Mouse (Mus musculus): Measurements from ENCODE around the gene Ghr. TPM values are rescaled to one million over a fixed set of nuclear protein-coding genes. Genes with fewer than 3 reads are reported as not detected.

Gene Ghr
- polyA plus RNA-seq, 1 experiment from 2014 or later, result 7.6 TPM

GRCm38 (mm10) chr15:3429001-3429400 is 154.3 kb downstream of the Ghr start:
- H3K4me3 ChIP-seq (ENCODE audit: low read depth, low read length), result no peak overlapping the region
- no peaks in the 10 kb centered on the region for H3K9me3 ChIP-seq (replicated peaks; ENCODE audit: control insufficient read depth, low read length, poor library complexity, severe bottlenecking)
- 89% methylated on average over 5 of the region's 5 CpGs for WGBS
- no peak for ATAC-seq
- no peak overlapping the region for H3K9ac ChIP-seq (ENCODE audit: low read depth, low read length)
- no peak overlapping the region for H3K27ac ChIP-seq (ENCODE audit: low read length)
- no peaks in the 10 kb centered on the region for H3K4me1 ChIP-seq (ENCODE audit: control insufficient read depth, insufficient read depth, low read length)
- H3K4me2 ChIP-seq (ENCODE audit: low read length), result no peak overlapping the region
- H3K36me3 ChIP-seq (ENCODE audit: control insufficient read depth, insufficient read depth, low read length), result no peaks in the 10 kb centered on the region
- no peaks in the 10 kb centered on the region for H3K27me3 ChIP-seq (ENCODE audit: control insufficient read depth, insufficient read depth, low read depth, low read length)

GRCm38 (mm10) chr15:3426401-3426800 is 156.9 kb downstream of the Ghr start:
- WGBS, result 68% methylated on average over 4 of the region's 4 CpGs
- H3K27ac ChIP-seq (ENCODE audit: low read length), result no peak overlapping the region
- no peaks in the 10 kb centered on the region for H3K9me3 ChIP-seq (replicated peaks; ENCODE audit: control insufficient read depth, low read length, poor library complexity, severe bottlenecking)
- peaks cover 6% of the 10 kb centered on the region; the same call in 1 of the 2 replicates for H3K4me1 ChIP-seq (ENCODE audit: control insufficient read depth, insufficient read depth, low read length)
- no peak overlapping the region for H3K4me3 ChIP-seq (ENCODE audit: low read depth, low read length)
- ATAC-seq, result no peak
- no peaks in the 10 kb centered on the region for H3K27me3 ChIP-seq (ENCODE audit: control insufficient read depth, insufficient read depth, low read depth, low read length)
- H3K4me2 ChIP-seq (ENCODE audit: low read length), result no peak overlapping the region
- no peak overlapping the region for H3K9ac ChIP-seq (ENCODE audit: low read depth, low read length)
- H3K36me3 ChIP-seq (ENCODE audit: control insufficient read depth, insufficient read depth, low read length), result no peaks in the 10 kb centered on the region

- Histone ChIP-seq H3K36me3 (ENCODE audit: control insufficient read depth, insufficient read depth, low read length) (no peaks in the 10 kb centered on the region), H3K27ac (ENCODE audit: low read length) (no peak overlapping the region), H3K4me1 (ENCODE audit: control insufficient read depth, insufficient read depth, low read length) (peaks cover 6% of the 10 kb centered on the region; the same call in 1 of the 2 replicates), H3K9me3 (replicated peaks; ENCODE audit: control insufficient read depth, low read length, poor library complexity, severe bottlenecking) (no peaks in the 10 kb centered on the region), H3K4me2 (ENCODE audit: low read length) (no peak overlapping the region), H3K4me3 (ENCODE audit: low read depth, low read length) (no peak overlapping the region), H3K27me3 (ENCODE audit: control insufficient read depth, insufficient read depth, low read depth, low read length) (no peaks in the 10 kb centered on the region), H3K9ac (ENCODE audit: low read depth, low read length) (no peak overlapping the region)
- 42% methylated on average over 4 of the region's 4 CpGs for WGBS
- ATAC-seq, result 0 out of 2 replicates have a peak, but pooled peaks have one; percentile 25
These were observed 160.1 kb downstream of the Ghr start for GRCm38 (mm10) chr15:3423177-3423576.

- H3K4me2 ChIP-seq (ENCODE audit: low read length), result no peak overlapping the region
- H3K9ac ChIP-seq (ENCODE audit: low read depth, low read length), result no peak overlapping the region
- no peak overlapping the region for H3K4me3 ChIP-seq (ENCODE audit: low read depth, low read length)
- no peak overlapping the region for H3K27ac ChIP-seq (ENCODE audit: low read length)
- H3K4me1 ChIP-seq (ENCODE audit: control insufficient read depth, insufficient read depth, low read length), result no peaks in the 10 kb centered on the region
- H3K9me3 ChIP-seq (replicated peaks; ENCODE audit: control insufficient read depth, low read length, poor library complexity, severe bottlenecking), result no peaks in the 10 kb centered on the region
- H3K27me3 ChIP-seq (ENCODE audit: control insufficient read depth, insufficient read depth, low read depth, low read length), result no peaks in the 10 kb centered on the region
- ATAC-seq, result no peak
- 82% methylated on average over 3 of the region's 3 CpGs for whole genome bisulfite sequencing
- H3K36me3 ChIP-seq (ENCODE audit: control insufficient read depth, insufficient read depth, low read length), result no peaks in the 10 kb centered on the region
These were observed 165.6 kb downstream of the Ghr start for GRCm38 (mm10) chr15:3417699-3418098.

GRCm38 (mm10) chr15:3413103-3413502 is 170.2 kb downstream of the Ghr start:
- no peak overlapping the region for H3K9ac ChIP-seq (ENCODE audit: low read depth, low read length)
- no peak overlapping the region for H3K4me3 ChIP-seq (ENCODE audit: low read depth, low read length)
- H3K27ac ChIP-seq (ENCODE audit: low read length), result no peak overlapping the region
- ATAC-seq, result no peak
- no peaks in the 10 kb centered on the region for H3K36me3 ChIP-seq (ENCODE audit: control insufficient read depth, insufficient read depth, low read length)
- no peaks in the 10 kb centered on the region for H3K27me3 ChIP-seq (ENCODE audit: control insufficient read depth, insufficient read depth, low read depth, low read length)
- H3K4me2 ChIP-seq (ENCODE audit: low read length), result no peak overlapping the region
- H3K4me1 ChIP-seq (ENCODE audit: control insufficient read depth, insufficient read depth, low read length), result no peaks in the 10 kb centered on the region
- no peaks in the 10 kb centered on the region for H3K9me3 ChIP-seq (replicated peaks; ENCODE audit: control insufficient read depth, low read length, poor library complexity, severe bottlenecking)
- 96% methylated on average over 3 of the region's 3 CpGs for WGBS

GRCm38 (mm10) chr15:3408478-3408877 is 174.8 kb downstream of the Ghr start:
- no peak overlapping the region for H3K4me3 ChIP-seq (ENCODE audit: low read depth, low read length)
- no peak overlapping the region for H3K27ac ChIP-seq (ENCODE audit: low read length)
- WGBS, result 89% methylated on average over 4 of the region's 4 CpGs
- H3K27me3 ChIP-seq (ENCODE audit: control insufficient read depth, insufficient read depth, low read depth, low read length), result no peaks in the 10 kb centered on the region
- H3K4me2 ChIP-seq (ENCODE audit: low read length), result no peak overlapping the region
- H3K9ac ChIP-seq (ENCODE audit: low read depth, low read length), result no peak overlapping the region
- no peaks in the 10 kb centered on the region for H3K36me3 ChIP-seq (ENCODE audit: control insufficient read depth, insufficient read depth, low read length)
- no peak for ATAC-seq
- no peaks in the 10 kb centered on the region for H3K9me3 ChIP-seq (replicated peaks; ENCODE audit: control insufficient read depth, low read length, poor library complexity, severe bottlenecking)
- H3K4me1 ChIP-seq (ENCODE audit: control insufficient read depth, insufficient read depth, low read length), result no peaks in the 10 kb centered on the region

GRCm38 (mm10) chr15:3399196-3399595 is 184.1 kb downstream of the Ghr start:
- H3K4me2 ChIP-seq (ENCODE audit: low read length), result no peak overlapping the region
- ATAC-seq, result no peak
- H3K27me3 ChIP-seq (ENCODE audit: control insufficient read depth, insufficient read depth, low read depth, low read length), result no peaks in the 10 kb centered on the region
- H3K4me3 ChIP-seq (ENCODE audit: low read depth, low read length), result no peak overlapping the region
- H3K9me3 ChIP-seq (replicated peaks; ENCODE audit: control insufficient read depth, low read length, poor library complexity, severe bottlenecking), result no peaks in the 10 kb centered on the region
- no peaks in the 10 kb centered on the region for H3K36me3 ChIP-seq (ENCODE audit: control insufficient read depth, insufficient read depth, low read length)
- no peak overlapping the region for H3K9ac ChIP-seq (ENCODE audit: low read depth, low read length)
- H3K4me1 ChIP-seq (ENCODE audit: control insufficient read depth, insufficient read depth, low read length), result no peaks in the 10 kb centered on the region
- H3K27ac ChIP-seq (ENCODE audit: low read length), result no peak overlapping the region

- Histone ChIP-seq H3K4me3 (ENCODE audit: low read depth, low read length) (no peak overlapping the region), H3K4me1 (ENCODE audit: control insufficient read depth, insufficient read depth, low read length) (no peaks in the 10 kb centered on the region), H3K9ac (ENCODE audit: low read depth, low read length) (no peak overlapping the region), H3K27ac (ENCODE audit: low read length) (no peak overlapping the region), H3K27me3 (ENCODE audit: control insufficient read depth, insufficient read depth, low read depth, low read length) (no peaks in the 10 kb centered on the region), H3K4me2 (ENCODE audit: low read length) (no peak overlapping the region), H3K9me3 (replicated peaks; ENCODE audit: control insufficient read depth, low read length, poor library complexity, severe bottlenecking) (no peaks in the 10 kb centered on the region), H3K36me3 (ENCODE audit: control insufficient read depth, insufficient read depth, low read length) (no peaks in the 10 kb centered on the region)
- ATAC-seq, result no peak
- 91% methylated on average over 3 of the region's 3 CpGs for WGBS
These were observed 185.8 kb downstream of the Ghr start for GRCm38 (mm10) chr15:3397369-3398100.

GRCm38 (mm10) chr15:3396149-3396548 is 187.1 kb downstream of the Ghr start:
- H3K9me3 ChIP-seq (replicated peaks; ENCODE audit: control insufficient read depth, low read length, poor library complexity, severe bottlenecking), result no peaks in the 10 kb centered on the region
- H3K27me3 ChIP-seq (ENCODE audit: control insufficient read depth, insufficient read depth, low read depth, low read length), result no peaks in the 10 kb centered on the region
- 90% methylated on average over 2 of the region's 2 CpGs for WGBS
- H3K4me2 ChIP-seq (ENCODE audit: low read length), result no peak overlapping the region
- H3K9ac ChIP-seq (ENCODE audit: low read depth, low read length), result no peak overlapping the region
- H3K4me3 ChIP-seq (ENCODE audit: low read depth, low read length), result no peak overlapping the region
- no peaks in the 10 kb centered on the region for H3K4me1 ChIP-seq (ENCODE audit: control insufficient read depth, insufficient read depth, low read length)
- H3K36me3 ChIP-seq (ENCODE audit: control insufficient read depth, insufficient read depth, low read length), result no peaks in the 10 kb centered on the region
- no peak overlapping the region for H3K27ac ChIP-seq (ENCODE audit: low read length)
- ATAC-seq, result no peak
